Mouse (Mus musculus) 416B (cell line): ENCODE measurements around the gene Zfand3.

ENCODE experiments used
- DNase-seq: peaks from one replicate; pipeline ENCODE4 v3.0.0; 2011; ENCODE audit warnings: low read depth

Gene Zfand3

DNA sequence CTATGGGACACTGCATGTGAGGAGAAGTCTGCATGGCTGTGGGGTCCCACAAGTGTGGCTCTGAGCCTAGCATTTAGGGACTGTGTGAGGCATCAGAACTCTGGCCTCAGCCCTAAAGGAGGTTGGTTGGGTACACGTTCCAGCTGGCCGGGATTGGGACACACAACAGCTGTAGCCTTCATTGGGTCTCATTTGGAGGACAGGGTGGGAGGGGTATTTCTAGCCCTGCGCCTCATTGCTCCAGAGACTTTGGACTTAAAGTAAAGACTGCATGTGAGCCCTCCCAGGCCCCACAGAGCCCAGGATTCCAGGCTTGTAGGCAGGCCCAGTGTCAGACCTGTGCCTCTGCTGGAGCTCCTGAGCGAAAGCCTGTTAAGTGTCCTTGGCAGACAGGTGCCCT lies 225.9 kb downstream of the Zfand3 start:
- no peak for DNase-seq

DNA sequence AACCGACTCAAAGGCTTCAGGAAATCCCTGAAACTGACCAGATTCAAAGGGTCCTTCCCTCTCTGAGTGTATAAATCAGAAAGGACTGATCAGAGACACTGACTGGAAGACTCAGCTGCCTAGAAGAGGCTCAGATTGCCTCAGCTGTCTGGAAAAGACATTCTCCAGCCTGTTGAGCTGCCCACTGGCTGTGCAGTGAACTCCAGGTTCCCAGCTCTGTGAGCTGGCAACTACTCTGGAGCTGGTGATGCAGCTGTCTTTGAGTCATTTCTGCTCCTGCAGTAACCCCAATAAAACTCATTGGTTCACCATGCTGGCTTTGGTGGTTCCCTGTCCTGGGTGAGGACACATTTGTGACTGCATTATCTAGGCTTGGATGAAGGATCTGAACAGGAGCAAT lies 226.9 kb downstream of the Zfand3 start:
- no peak for DNase-seq

DNA sequence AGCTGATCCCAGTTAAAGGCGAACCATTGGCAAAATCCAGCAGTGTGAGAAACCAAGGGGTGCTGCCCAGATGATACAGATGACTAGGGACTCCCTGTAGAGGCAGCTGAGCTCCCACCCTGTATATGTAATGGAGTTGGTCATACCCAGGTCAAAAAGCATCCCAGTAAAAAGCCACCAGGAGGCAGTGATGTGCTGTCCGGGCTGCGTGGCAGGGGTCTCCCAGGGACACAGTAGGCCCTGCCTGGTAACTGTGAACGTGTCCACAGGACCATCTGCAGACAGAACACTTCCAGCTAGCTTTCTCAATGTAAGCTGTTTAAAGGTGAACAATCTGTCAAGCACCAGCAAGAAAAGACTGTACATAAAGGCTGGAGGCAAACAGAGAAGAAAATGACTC lies 228.2 kb downstream of the Zfand3 start:
- no peak for DNase-seq

DNA sequence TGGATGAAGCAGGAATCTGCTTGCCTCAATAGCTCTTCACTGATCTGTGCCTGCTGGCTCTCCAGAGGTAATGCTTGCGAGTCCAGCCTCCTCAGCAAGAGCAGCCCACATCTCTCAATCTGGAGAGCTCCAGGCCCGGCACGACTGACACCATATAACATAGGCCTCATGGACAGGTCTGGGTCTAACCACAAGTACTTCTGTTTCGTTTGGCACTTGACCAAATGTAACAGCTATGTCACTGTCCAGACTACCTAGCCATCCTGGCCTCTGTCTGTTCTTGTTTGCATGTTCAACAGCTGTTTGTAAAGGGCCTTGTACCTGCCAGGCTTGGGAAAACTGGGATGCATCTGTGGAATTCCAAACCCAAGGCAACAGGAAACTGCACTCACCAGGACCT lies 230.8 kb downstream of the Zfand3 start:
- DNase-seq: peak; percentile 46

DNA sequence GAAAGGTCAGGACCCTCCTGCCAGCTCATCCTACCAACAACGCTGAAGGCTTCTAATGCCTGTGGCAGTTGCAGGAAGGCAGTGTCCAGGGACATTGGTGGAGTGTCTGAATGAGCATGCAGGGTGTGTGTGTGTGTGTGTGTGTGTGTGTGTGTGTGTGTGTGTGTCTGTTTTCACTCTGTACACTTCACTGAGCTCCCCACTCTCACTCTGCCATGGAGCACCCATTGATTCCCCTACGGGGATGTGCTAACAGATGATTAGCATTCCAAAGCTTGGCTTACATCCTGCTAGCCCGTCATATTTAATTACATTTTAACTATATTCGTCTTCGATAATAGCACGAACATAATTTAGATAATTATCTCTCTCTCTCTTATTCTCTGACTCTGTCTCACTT lies 232.1 kb downstream of the Zfand3 start:
- no peak for DNase-seq

DNA sequence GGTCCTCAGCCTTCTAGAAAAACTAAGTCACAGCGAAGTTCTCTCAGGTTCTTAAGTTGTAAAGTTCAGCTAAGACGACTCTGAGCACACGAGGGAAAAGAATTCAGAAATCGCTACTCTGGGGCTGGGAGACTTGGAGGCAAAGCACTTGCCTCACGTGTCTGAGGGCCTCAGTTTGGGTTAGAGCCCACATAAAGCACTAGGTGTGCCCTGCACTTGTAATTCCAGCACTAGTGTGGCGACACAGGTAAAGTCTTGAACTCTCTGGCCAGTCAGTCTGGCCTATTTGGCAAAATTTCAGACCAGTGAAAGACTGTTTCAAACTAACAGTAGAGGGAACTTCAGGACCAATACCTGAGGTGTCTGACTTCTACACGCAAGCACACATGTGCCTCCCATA lies 233.1 kb downstream of the Zfand3 start:
- DNase-seq: no peak

DNA sequence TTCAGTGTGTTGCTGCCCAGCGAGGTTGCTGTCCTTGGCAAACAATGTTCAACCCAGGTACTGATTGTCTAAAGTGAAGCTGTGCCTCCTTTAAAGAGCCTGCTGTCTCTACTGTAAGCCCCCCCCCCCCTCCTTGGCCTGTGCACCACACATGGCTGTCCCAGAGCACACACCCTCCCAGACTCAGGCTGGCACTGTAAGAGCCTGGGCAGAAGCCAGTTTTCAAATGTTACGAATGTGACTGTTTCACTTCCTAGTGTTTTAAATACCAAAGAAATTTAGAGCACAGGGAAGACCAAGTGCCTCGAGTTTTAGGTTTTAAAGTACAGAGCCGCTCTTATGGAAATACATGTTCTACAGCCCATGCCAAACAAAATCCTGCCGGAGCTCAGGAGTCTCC lies 234.9 kb downstream of the Zfand3 start:
- no peak for DNase-seq

DNA sequence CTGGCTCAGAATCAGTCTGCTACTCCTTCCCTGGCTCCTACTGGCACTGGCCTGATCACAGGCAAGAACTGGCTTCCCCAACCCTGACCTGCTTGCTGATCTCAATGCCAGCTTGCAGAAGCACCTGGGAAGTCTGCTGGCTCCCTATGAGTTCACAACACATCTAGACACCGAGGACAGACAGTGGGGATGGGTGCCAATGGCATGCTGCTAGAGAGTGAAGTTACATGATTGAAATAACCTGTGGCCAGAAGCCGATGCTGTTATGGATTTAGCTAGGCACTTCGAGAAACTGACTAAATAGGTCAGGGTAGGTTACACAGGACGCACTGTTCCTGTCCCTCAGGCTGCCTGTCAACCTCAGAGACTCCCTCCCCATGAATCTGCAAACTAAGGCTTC lies 236.1 kb downstream of the Zfand3 start:
- no peak for DNase-seq

DNA sequence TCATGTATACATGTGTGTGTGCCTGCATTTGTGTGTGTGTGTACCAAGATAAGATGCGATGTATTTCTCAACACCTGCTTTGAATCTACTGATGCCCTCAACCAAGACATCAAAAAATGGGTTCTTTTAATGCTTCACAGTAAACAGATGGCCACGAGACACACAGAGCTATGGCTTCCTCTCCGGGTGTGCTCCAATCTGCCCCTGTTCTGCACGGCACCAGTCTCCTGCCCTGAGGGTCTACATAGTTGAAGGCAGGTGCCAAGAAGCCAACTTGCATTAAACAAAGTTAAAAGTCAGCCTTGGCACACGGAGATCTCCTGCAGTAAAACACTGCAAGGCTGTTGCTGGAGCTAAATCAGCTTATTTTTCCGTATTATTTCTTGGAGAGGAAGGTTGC lies 236.5 kb downstream of the Zfand3 start:
- no peak for DNase-seq

DNA sequence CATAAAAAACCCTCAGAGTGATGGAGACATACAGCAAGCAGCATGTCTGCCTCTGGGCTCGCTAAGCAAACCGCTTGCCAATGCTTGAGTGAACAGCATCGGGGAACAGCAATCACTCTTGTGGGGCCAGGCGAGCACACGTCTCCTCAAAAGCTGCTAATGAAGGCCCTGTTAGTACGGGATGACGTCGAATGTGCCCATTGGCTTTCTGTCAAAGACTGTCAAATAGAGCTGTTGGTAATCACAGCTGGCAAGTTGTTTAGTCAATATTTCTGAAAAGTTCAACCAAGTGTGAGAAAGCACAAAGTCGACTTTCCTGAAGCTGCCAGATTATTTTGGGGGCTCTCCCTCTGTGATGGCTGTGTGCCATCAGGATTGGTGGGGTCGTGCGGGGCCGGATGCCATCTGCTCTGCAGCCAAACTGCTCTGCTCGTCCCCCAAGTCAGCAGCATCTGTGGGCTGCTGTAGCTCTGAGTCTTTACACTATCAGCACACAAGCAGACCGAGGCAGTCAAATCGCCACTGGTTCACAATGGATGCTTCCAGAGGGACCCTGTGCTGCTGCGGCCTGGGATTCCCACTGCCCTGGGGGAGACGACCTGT lies 237.3 kb downstream of the Zfand3 start:
- DNase-seq: no peak

DNA sequence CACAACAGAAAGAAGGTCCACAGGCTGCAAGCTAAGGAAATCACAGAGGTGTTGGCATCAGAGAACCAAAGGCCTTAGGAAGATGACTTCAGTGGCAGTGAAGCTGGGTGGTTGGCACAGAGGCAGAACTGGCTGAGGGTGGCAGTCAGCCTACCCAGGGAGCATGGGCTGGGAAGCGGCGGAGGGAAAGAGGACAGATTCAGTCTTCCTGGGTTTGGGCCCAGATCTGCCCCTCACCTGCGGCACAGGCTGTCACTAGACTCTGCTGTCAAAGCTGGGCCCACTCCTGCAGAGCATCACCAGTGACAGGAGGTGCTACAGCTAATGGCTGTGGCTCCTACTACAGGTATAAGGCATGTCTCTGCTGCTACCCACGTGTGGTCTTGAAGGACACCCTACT lies 238.1 kb downstream of the Zfand3 start:
- DNase-seq: no peak

DNA sequence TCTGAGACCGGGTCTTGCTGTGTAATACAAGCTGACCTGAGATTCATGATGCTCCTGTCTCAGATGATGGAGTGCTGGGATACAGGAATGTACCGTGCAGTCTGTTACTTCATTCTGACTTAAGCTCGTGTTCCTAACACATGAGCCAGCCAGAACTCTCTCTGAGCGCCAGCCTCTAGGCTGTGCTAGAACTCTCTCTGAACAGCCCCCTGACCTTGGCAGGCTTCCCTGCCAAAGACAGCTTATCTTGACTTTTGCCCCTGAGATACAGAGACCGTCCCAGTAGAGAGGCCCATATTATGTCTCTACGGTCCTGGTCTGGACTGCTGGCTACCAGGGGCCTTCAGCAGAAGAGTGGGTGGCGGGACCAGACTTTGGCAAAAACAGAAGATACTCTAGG lies 239.0 kb downstream of the Zfand3 start:
- DNase-seq: no peak

DNA sequence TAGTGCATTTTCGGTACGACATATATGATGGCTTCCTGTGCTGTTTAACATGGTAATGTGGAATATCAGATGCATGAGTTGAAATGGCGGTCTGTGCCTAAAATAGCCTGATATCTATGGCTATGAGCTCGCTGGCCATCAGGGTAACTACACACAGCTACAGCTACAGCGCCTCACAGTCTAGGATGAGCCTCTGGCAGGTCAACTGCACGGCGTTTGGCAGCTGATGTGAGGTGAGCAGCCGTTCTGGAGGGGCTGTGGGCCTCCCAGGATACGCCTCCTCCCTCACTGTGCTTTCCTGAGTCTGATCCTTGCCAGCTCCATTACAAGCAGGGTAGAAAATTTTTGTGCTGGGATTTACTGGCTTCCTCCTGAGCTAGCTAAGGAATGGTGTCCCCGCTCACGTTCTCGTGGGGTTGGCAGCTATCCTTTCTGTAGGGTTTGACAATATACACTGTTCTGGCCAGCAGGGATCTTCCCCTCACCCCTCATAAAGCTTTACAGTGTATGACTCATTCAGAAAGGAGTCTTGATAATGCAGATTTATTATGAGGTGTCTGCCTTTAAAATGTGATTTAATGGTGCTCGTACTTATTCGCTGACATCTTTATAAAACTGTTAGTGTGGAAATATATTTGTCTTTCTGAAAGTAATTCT lies 240.2 kb downstream of the Zfand3 start:
- no peak for DNase-seq

DNA sequence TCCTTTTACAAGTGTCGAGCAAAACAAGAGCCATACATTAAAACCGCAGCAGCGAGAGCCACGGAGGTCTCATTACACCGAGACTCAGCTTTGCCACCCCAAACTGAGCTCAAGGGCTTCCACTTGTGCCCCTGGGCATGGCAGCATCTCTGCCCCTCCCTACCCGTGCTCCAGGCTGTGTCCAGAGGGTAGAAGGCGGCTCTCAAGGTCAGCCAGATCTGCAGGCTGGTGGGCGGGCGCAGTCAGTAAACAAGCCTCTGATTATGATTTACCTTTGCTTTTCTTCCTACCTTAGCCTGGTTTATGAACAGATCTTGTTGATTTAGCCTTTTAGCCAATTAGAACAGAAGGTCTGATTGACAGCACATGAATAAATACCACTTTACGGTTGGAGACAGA lies 240.8 kb downstream of the Zfand3 start:
- DNase-seq: no peak

DNA sequence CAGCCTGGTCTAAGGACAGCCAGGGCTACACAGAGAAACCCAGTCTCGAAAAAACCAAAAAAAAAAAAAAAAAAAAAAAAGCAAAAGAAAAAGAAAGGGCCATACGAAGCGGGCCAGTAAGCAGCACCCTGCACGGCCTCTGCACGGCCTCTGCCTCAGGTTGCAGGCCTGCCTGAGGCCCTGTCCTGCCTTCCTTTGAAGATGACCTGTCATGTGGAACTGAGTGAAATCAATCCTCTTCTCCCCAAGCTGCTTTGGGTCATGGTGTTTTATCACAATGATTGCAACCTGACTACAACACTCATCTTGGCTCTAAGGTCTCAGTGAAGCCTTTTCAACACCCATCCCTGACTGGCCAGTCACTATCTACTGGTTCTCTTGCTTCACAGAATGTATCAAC lies 248.5 kb downstream of the Zfand3 start:
- no peak for DNase-seq

DNA sequence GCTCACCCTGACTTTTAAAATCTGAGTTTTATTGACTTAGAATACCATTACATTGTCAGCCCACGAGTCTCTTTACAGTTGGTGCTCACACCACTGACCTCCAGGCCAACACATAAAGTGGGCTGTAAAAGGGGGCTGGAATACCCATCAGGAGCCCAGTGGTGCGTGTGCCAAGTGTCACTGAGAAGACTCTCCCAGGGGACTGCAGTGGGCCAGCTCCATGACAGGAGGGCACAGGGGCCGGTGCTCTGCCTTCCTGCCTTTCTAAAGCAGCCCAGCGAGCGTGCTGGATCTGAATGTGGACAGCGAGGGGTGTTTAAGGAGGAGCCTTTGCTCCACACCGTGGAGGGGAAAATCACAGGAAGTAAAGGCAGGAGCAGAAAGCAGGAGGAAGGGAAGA lies 249.4 kb downstream of the Zfand3 start:
- DNase-seq: no peak

DNA sequence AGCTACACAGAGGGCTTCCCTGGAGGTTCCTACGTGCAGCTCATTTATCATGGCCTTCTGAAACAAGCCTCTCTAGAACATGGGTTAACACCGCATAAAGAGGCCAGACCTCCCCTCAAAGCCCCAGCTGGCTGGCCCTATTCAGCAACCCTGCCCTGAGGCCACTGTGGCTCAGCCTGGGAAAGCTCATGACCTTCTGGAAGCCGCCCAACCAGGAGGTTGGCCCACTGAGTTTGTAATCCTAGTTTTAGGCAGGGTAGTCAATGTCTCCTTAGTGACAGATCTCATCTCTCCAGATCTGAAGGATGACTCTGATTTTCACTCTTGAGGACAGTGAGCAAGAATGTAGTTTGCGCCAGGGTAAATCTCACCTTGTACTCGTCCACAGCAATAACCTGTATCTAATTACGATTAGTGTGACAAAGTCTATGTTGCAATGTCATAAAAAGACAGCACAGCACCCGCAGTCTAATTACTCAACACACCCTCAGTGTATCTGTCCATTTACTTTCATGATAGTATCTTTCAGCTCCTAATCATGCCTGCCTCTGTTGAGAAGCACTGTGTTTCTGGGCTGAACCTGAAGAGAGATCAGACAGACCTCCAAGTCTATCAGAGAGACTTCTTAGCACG lies 251.5 kb downstream of the Zfand3 start:
- DNase-seq: no peak

DNA sequence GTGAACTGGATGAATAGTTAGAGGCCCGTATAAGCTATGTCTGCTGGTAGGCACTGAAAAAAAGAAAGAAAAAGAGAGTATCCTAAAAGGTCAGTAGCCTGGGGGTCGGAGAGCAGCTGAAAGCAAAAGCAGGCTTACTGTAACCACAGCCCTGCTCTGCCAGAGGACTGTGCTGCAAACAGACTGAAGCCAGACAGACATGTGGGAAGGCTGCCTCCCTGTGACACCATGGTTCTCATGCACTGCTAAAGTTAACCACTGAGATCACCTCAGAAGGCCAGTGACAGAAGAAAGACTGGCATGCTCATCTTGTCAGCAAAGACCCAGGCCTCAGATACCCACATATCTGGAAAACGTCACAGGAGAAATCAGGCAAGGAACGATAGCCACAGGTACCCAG lies 253.9 kb downstream of the Zfand3 start:
- DNase-seq: no peak

DNA sequence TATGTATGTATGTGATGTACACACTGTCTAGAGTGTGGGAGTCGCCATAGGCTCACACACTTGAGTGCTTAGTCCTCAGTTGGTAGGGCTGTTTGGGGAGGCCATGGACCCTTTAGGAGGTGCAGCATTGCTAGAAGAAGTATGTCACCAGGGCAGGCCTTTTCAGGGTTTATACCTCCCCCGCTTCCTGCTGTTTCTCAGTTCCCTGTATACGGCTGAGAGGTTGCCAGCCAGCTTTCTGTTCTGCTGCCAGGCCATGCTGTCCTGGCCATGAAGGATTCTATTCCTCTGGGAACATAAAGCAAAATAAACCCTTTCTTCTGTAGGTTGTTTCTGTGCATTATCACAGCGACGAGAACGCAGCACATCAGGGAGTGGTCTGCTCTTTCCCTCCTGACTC lies 255.4 kb downstream of the Zfand3 start:
- no peak for DNase-seq
